Mouse (Mus musculus): ENCODE measurements at regions not wholly inside any gene's neighbourhood (a gene's known extent, or its start where the extent isn't known, plus 50 kb on each side); places are given as distances from the start of the nearest gene placed in this dataset.
"Not testable (repeated sequence)": the region's sequence is repeated elsewhere in the genome, so short reads cannot be mapped to it uniquely, and the experiment has no call there.

DNA sequence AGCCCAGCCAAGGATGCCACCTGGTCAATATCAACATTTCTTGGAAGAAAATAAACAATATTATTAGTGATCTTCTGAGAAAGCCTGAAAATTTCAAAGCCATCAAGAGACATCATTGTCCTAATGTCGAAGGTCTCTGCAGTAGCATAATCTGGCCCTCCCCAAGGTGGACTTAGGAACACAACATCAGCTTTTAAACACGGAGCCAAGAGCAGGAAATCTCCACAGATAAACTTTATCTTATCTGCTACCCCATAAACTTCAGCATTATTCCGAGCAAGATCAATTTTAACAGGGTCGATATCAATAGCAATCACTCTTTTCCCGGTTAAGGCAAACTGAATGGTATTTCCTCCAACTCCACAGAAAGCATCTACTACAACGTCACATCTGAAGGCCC lies 1691.2 kb upstream of the 5930422O12Rik start:
- intact Hi-C loops (cut with DNase I); DNase-seq: not testable (repeated sequence)

DNA sequence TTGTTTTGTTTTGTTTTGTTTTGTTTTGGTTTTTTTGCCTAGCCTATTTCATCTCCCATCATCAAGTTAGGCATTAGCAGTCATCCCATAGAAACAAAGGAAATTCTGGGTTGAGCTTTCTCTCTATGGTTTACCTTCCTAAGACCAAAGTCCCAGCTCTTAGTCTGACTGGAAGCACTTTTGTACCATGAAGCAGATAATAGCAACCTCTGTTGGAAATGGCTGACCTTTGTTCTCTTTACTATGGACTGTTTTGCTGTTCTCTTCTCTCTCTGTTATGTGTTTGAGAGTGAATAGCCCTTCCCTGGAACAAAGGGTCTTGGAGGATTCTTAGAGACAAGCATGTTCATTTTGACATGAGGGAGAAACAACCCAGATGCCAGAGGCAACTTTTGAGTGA lies 1681.7 kb upstream of the 5930422O12Rik start:
- intact Hi-C loops (cut with DNase I), result no loop called here
- no peak for DNase-seq

DNA sequence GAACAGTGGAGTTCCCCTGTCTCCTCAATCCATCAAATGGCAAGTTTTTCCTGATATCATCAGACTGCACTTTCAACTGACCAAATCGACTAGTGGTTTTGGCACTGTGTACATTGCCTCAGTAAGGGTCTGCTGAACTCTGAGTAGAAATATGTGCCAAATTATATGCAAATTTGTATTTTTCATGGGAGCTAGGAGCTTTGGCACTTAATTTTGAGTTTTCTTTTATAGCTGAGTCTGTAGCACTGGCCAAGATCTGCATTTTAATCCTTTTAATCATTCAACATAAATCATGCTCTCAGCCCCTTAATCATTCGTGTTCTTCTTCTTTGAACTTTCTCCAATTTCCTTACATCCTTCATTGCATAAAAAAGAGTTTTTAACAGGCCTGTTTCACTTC lies 1678.5 kb upstream of the 5930422O12Rik start:
- intact Hi-C loops (cut with DNase I), result no loop called here
- no peak for DNase-seq

DNA sequence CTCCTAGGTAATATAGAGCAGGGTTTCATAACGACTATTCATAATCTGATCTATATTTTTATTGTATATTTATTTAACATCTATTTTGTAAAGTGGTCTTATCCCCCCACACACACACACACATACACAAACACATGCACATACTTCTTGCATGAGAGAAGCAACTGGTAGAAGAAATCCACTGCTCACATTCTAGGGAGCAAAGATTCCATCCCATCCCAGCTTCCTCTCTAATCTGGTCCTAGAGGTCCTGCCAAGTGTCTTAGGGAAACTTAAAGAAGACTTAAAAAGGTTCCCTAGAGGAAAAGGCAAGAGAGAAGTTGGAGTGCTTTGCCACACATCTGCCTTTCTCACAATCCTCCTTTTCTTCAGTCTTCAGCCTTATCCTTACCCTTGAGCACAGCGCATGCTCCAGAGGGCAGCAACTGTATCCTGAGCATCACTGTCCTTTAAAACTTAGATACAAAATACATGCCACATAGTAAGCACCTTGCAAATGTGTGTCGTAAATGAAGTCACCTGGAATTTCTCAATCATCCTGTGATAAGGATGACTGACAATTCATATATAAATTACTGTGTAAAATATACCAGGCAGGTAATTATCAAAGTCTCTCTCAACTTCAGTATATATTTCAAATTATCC lies 1677.9 kb upstream of the 5930422O12Rik start:
- DNase-seq, result no peak
- intact Hi-C loops (cut with DNase I), result no loop called here

DNA sequence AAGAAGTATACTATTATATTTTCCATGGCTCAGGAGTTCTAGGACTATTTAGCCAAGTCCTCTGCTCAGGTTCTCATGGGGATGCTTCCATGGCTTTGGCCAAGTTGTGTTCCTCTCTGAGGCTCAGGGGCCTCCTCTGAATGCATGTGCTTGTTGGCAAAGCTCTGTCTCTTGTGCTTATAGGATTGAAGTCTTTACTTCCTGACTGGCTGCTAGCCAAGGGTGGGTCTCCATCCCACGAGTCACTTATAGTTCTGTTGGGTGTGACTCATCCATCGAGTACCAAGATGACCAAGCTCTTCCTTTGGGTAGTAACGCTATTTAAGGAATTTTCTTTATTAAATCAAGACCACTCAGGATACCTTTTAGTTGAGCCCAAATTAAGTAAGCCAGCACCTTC lies 1672.8 kb upstream of the 5930422O12Rik start:
- DNase-seq, result no peak
- intact Hi-C loops (cut with DNase I), result no loop called here

DNA sequence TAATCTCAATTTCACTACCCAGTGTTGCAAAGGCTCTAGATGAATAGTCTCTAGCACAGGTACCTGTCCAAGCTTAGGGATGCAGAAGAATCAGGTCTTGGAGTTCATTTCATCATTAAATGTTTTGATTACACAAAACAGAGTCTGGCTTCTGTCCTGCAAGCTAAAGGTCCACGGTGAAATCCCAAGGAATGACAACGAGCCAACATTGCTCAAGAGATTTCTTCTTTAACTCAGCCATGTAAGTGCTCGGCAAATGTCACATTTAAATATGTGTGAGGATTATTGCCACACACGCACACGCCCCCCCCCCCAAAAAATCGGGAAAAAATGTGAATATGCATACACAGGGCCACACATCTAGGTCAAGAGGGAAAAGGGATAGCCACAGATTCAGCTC lies 1666.4 kb upstream of the 5930422O12Rik start:
- intact Hi-C loops (cut with DNase I), result no loop called here
- no peak for DNase-seq
